Mouse (Mus musculus): ENCODE measurements at regions not wholly inside any gene's neighbourhood (a gene's known extent, or its start where the extent isn't known, plus 50 kb on each side); places are given as distances from the start of the nearest gene placed in this dataset.
A peak's percentile ranks its signal among the peaks of the same experiment; 100 is the strongest.

DNA sequence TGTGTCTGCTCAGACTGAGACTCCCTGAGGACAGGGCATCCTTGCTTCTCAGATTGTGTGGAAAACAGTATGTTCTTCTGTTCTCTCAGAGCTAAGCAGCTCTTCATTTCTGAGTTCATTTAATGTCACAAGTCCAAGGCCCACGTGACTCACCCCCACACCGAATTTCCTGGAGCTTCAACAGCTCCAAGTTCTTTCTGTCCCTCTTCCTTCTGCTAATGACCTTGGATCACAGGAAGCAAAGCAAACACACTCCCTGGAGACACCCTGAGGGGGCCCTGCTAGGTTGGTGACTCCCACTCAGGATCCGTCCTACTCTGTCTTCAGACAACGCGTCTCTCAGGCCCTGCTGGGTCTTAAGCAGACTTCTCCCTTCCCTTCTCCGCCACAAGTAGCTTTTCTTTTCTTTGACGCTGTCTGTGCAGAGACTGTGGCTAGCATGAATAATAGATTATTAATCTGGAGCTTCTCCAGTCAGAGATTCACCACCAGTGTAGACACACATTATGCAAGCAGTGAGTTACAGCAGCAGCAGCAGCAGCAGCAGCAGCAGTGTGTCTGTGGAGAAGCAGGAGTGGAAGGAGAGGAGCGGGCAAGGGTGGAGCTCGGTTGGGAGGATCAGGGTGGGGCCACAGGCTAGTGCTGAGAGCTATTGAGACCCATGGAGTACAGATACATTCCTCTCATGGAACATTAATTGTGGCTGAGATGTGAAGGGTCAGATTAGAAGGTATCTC lies 115.4 kb upstream of the Lrfn2 start:
- no peaks in the 10 kb centered on the region for H3K36me3 ChIP-seq (ENCODE audit: control insufficient read depth, insufficient read depth)
- WGBS, result 62% methylated on average over 9 of the region's 9 CpGs
- peak; percentile 18 for ATAC-seq (replicated peaks; ENCODE audit: extremely low read depth, insufficient read depth, low FRiP score)
- no peak overlapping the region for H3K4me3 ChIP-seq (ENCODE audit: low read length)
- H3K27me3 ChIP-seq (ENCODE audit: control insufficient read depth, insufficient read depth, low read length), result no peaks in the 10 kb centered on the region
- H3K4me2 ChIP-seq (ENCODE audit: low read depth, low read length), result no peak overlapping the region
- H3K27ac ChIP-seq (ENCODE audit: low read length), result no peak overlapping the region
- no peaks in the 10 kb centered on the region for H3K9me3 ChIP-seq (replicated peaks; ENCODE audit: control insufficient read depth, low read length)
- H3K9ac ChIP-seq (ENCODE audit: low read length), result no peak overlapping the region
- H3K4me1 ChIP-seq (ENCODE audit: control insufficient read depth, insufficient read depth, low read length), result peaks cover 8% of the 10 kb centered on the region; the same call in 1 of the 2 replicates

DNA sequence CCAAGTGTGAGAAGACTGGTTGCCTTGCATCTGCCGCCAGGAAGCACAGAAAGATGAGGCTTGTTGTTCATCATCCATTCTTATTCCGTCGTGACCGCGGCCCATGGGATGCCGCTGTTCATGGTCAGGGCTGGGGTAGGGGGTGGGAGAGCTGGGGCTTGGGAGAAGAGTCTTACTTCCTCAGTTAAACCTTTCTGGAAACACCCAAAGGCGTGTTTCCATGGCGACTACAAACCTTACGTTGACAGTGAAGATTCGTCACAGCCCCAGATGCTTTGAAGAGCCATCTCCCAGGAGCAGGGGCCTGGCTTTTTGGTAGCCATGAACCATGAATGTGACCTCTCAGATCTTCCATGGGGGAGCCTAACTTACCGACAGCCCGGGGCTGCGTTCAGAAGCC lies 114.6 kb upstream of the Lrfn2 start:
- 82% methylated on average over 13 of the region's 13 CpGs for WGBS
- Histone ChIP-seq H3K27me3 (ENCODE audit: control insufficient read depth, insufficient read depth, low read length) (no peaks in the 10 kb centered on the region), H3K4me2 (ENCODE audit: low read depth, low read length) (no peak overlapping the region), H3K9ac (ENCODE audit: low read length) (no peak overlapping the region), H3K9me3 (replicated peaks; ENCODE audit: control insufficient read depth, low read length) (no peaks in the 10 kb centered on the region), H3K4me1 (ENCODE audit: control insufficient read depth, insufficient read depth, low read length) (peaks cover 8% of the 10 kb centered on the region; the same call in 1 of the 2 replicates), H3K27ac (ENCODE audit: low read length) (no peak overlapping the region), H3K4me3 (ENCODE audit: low read length) (no peak overlapping the region), H3K36me3 (ENCODE audit: control insufficient read depth, insufficient read depth) (no peaks in the 10 kb centered on the region)
- no peak for ATAC-seq (replicated peaks; ENCODE audit: extremely low read depth, insufficient read depth, low FRiP score)

DNA sequence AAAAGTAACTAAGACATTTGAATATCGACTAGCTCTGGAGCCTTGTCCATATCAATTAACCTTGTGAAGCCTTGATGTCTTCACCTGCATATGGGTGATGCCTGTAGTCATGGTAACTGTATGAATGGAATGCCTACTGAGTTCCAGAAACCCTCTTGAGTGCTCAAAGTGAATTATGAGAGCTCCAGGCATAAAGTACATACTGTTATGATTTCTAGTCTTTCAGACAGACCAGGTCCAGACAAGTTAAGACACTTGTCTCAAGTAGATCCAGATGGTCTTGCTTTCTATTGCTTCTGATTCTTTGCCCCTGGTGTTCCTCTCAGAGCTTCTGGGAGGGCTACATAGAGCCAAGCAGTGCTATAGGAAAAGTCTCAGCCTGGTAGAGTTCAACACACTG lies 112.5 kb upstream of the Lrfn2 start:
- ATAC-seq (replicated peaks; ENCODE audit: extremely low read depth, insufficient read depth, low FRiP score), result no peak
- Histone ChIP-seq H3K4me1 (ENCODE audit: control insufficient read depth, insufficient read depth, low read length) (no peaks in the 10 kb centered on the region), H3K4me2 (ENCODE audit: low read depth, low read length) (no peak overlapping the region), H3K4me3 (ENCODE audit: low read length) (no peak overlapping the region), H3K9ac (ENCODE audit: low read length) (no peak overlapping the region), H3K36me3 (ENCODE audit: control insufficient read depth, insufficient read depth) (no peaks in the 10 kb centered on the region), H3K9me3 (replicated peaks; ENCODE audit: control insufficient read depth, low read length) (no peaks in the 10 kb centered on the region), H3K27me3 (ENCODE audit: control insufficient read depth, insufficient read depth, low read length) (no peaks in the 10 kb centered on the region), H3K27ac (ENCODE audit: low read length) (no peak overlapping the region)
- 76% methylated on average over 1 of the region's 1 CpGs for WGBS

DNA sequence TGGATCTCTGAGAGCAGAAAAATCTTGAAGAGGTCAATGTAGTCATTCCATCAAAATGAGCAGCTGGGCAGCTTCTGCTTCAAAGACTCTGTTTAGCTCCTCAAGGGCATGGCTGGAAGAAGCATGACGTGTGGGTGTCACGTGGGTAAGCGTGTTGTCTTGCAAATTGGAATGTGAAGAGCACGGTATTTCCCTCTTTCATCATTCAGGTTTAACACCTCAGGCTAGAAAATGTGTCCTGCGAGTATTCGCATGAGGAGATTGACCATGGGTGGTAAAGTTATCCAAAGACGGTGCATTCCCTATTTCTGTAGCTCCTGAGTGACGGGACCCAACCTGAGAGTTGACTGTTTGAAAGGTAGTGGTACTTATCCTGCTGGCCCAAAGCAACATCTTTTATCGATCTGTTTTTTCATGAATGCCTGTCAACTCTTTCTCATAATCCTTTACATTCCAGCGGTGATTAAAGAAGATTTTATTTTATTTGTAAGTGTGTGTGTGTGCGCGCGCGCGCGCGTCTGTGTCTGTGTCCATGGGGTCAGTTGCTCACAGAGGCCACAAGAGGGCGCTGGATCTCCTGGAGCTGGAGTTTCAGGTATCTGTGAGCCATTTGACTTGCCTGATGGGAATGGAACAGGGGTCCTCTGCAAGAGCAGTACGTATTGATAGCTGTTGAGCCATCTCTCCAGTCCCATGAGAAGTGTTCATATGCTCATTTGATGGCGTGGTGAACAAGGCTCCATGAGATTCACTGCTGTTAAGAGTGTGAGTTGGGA lies 109.9 kb upstream of the Lrfn2 start:
- H3K36me3 ChIP-seq (ENCODE audit: control insufficient read depth, insufficient read depth), result no peaks in the 10 kb centered on the region
- H3K27ac ChIP-seq (ENCODE audit: low read length), result no peak overlapping the region
- no peaks in the 10 kb centered on the region for H3K9me3 ChIP-seq (replicated peaks; ENCODE audit: control insufficient read depth, low read length)
- no peak for ATAC-seq (replicated peaks; ENCODE audit: extremely low read depth, insufficient read depth, low FRiP score)
- H3K4me2 ChIP-seq (ENCODE audit: low read depth, low read length), result no peak overlapping the region
- WGBS, result 89% methylated on average over 20 of the region's 20 CpGs
- H3K27me3 ChIP-seq (ENCODE audit: control insufficient read depth, insufficient read depth, low read length), result no peaks in the 10 kb centered on the region
- H3K4me3 ChIP-seq (ENCODE audit: low read length), result no peak overlapping the region
- no peak overlapping the region for H3K9ac ChIP-seq (ENCODE audit: low read length)
- H3K4me1 ChIP-seq (ENCODE audit: control insufficient read depth, insufficient read depth, low read length), result no peaks in the 10 kb centered on the region

GRCm38 (mm10) chr17:48823921-48824320 lies 108.3 kb upstream of the Lrfn2 start:
- H3K9ac ChIP-seq (ENCODE audit: low read length), result no peak overlapping the region
- ATAC-seq (replicated peaks; ENCODE audit: extremely low read depth, insufficient read depth, low FRiP score), result no peak
- H3K4me1 ChIP-seq (ENCODE audit: control insufficient read depth, insufficient read depth, low read length), result no peaks in the 10 kb centered on the region
- no peaks in the 10 kb centered on the region for H3K27me3 ChIP-seq (ENCODE audit: control insufficient read depth, insufficient read depth, low read length)
- H3K36me3 ChIP-seq (ENCODE audit: control insufficient read depth, insufficient read depth), result no peaks in the 10 kb centered on the region
- no peak overlapping the region for H3K27ac ChIP-seq (ENCODE audit: low read length)
- H3K4me2 ChIP-seq (ENCODE audit: low read depth, low read length), result no peak overlapping the region
- H3K9me3 ChIP-seq (replicated peaks; ENCODE audit: control insufficient read depth, low read length), result no peaks in the 10 kb centered on the region
- no peak overlapping the region for H3K4me3 ChIP-seq (ENCODE audit: low read length)
- 81% methylated on average over 9 of the region's 9 CpGs for WGBS

- H3K27ac ChIP-seq (ENCODE audit: low read length), result no peak overlapping the region
- H3K4me3 ChIP-seq (ENCODE audit: low read length), result no peak overlapping the region
- H3K9ac ChIP-seq (ENCODE audit: low read length), result no peak overlapping the region
- H3K36me3 ChIP-seq (ENCODE audit: control insufficient read depth, insufficient read depth), result no peaks in the 10 kb centered on the region
- no peaks in the 10 kb centered on the region for H3K27me3 ChIP-seq (ENCODE audit: control insufficient read depth, insufficient read depth, low read length)
- ATAC-seq (replicated peaks; ENCODE audit: extremely low read depth, insufficient read depth, low FRiP score), result no peak
- H3K9me3 ChIP-seq (replicated peaks; ENCODE audit: control insufficient read depth, low read length), result no peaks in the 10 kb centered on the region
- WGBS, result 58% methylated on average over 9 of the region's 9 CpGs
- H3K4me2 ChIP-seq (ENCODE audit: low read depth, low read length), result no peak overlapping the region
- H3K4me1 ChIP-seq (ENCODE audit: control insufficient read depth, insufficient read depth, low read length), result no peaks in the 10 kb centered on the region
Measured at GRCm38 (mm10) chr17:48825212-48825913, 106.8 kb upstream of the Lrfn2 start.

- H3K4me2 ChIP-seq (ENCODE audit: low read depth, low read length), result no peak overlapping the region
- H3K36me3 ChIP-seq (ENCODE audit: control insufficient read depth, insufficient read depth), result no peaks in the 10 kb centered on the region
- H3K4me3 ChIP-seq (ENCODE audit: low read length), result no peak overlapping the region
- no peak for ATAC-seq (replicated peaks; ENCODE audit: extremely low read depth, insufficient read depth, low FRiP score)
- H3K4me1 ChIP-seq (ENCODE audit: control insufficient read depth, insufficient read depth, low read length), result no peaks in the 10 kb centered on the region
- 62% methylated on average over 20 of the region's 20 CpGs for whole genome bisulfite sequencing
- H3K27ac ChIP-seq (ENCODE audit: low read length), result no peak overlapping the region
- no peaks in the 10 kb centered on the region for H3K9me3 ChIP-seq (replicated peaks; ENCODE audit: control insufficient read depth, low read length)
- no peak overlapping the region for H3K9ac ChIP-seq (ENCODE audit: low read length)
- no peaks in the 10 kb centered on the region for H3K27me3 ChIP-seq (ENCODE audit: control insufficient read depth, insufficient read depth, low read length)
Measured at GRCm38 (mm10) chr17:48838297-48838979, 93.7 kb upstream of the Lrfn2 start.

DNA sequence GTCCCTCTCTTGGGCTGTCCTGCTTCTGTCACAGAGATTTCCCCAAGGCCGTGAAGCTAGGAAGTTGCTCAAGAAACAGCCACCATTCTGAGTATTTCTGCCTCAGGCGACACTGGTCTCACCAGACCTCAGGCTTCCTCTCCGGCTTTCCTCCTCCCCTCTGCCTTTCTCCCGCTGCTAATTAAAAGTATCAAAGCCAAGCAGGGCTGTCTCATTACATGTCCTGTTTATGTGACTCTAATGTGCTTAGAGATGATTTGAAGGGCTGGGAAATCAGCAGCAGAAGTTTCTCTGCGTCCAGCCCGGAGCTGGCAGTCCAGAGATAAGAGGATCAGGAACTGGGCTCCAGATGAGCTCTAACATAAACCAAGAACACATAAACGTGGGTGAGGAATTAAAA lies 84.3 kb upstream of the Lrfn2 start:
- H3K27ac ChIP-seq (ENCODE audit: low read length), result no peak overlapping the region
- H3K9ac ChIP-seq (ENCODE audit: low read length), result no peak overlapping the region
- H3K4me1 ChIP-seq (ENCODE audit: control insufficient read depth, insufficient read depth, low read length), result no peaks in the 10 kb centered on the region
- no peaks in the 10 kb centered on the region for H3K27me3 ChIP-seq (ENCODE audit: control insufficient read depth, insufficient read depth, low read length)
- H3K4me3 ChIP-seq (ENCODE audit: low read length), result no peak overlapping the region
- 38% methylated on average over 7 of the region's 7 CpGs for WGBS
- no peaks in the 10 kb centered on the region for H3K36me3 ChIP-seq (ENCODE audit: control insufficient read depth, insufficient read depth)
- H3K4me2 ChIP-seq (ENCODE audit: low read depth, low read length), result no peak overlapping the region
- H3K9me3 ChIP-seq (replicated peaks; ENCODE audit: control insufficient read depth, low read length), result no peaks in the 10 kb centered on the region
- no peak for ATAC-seq (replicated peaks; ENCODE audit: extremely low read depth, insufficient read depth, low FRiP score)
